Mouse (Mus musculus) kidney, postnatal 0 days (tissue): ENCODE measurements around the gene Gripap1. TPM values are rescaled to one million over a fixed set of nuclear protein-coding genes. Genes with fewer than 3 reads are reported as not detected.

Experiments
- ATAC-seq: fragments of 200-750 bp; cut with Nextera tagmentation; replicated peaks from 2 replicates; pipeline ENCODE4 v1.8.0; 2017; ENCODE audit warnings: low read depth, moderate number of reproducible peaks, moderate TSS enrichment, moderate library complexity; ENCODE audit not compliant: low FRiP score
- DNase-seq: peaks from one replicate; pipeline ENCODE4 v3.0.0-alpha.2; 2016; ENCODE audit warnings: low spot score
- H3K27ac ChIP-seq: fragments of 300-500 bp; sonication (generic); 2 replicates; pipeline ENCODE4 v1.5.1; 2014; ENCODE audit warnings: mild to moderate bottlenecking
- H3K27me3 ChIP-seq: fragments of 300-500 bp; sonication (generic); 2 replicates; pipeline ENCODE4 v1.6.1; 2014; ENCODE audit warnings: low read length, mixed read lengths; ENCODE audit not compliant: insufficient read depth
- H3K36me3 ChIP-seq: fragments of 300-500 bp; sonication (generic); 2 replicates; pipeline ENCODE4 v1.6.1; 2014; ENCODE audit warnings: low read length, mixed read lengths; ENCODE audit not compliant: insufficient read depth
- H3K4me1 ChIP-seq: fragments of 300-500 bp; sonication (generic); replicated peaks from 2 replicates; pipeline ENCODE4 v1.6.1; 2014; ENCODE audit warnings: antibody characterized with exemption, low read length, mixed read lengths; ENCODE audit not compliant: insufficient read depth
- H3K4me2 ChIP-seq: fragments of 300-500 bp; sonication (generic); 2 replicates; pipeline ENCODE4 v1.6.1; 2014; ENCODE audit warnings: mild to moderate bottlenecking, low read length, moderate library complexity, mixed read lengths
- H3K4me3 ChIP-seq: fragments of 300-500 bp; sonication (generic); replicated peaks from 2 replicates; pipeline ENCODE4 v1.5.1; 2014; ENCODE audit warnings: low read depth, low read length
- H3K9ac ChIP-seq: fragments of 300-500 bp; sonication (generic); 2 replicates; pipeline ENCODE4 v1.6.1; 2014; ENCODE audit warnings: low read depth, low read length
- H3K9me3 ChIP-seq: fragments of 300-500 bp; sonication (generic); replicated peaks from 2 replicates; pipeline ENCODE4 v1.6.1; 2016; ENCODE audit warnings: low read length, inconsistent platforms, mixed read lengths
- CTCF ChIP-seq: IDR thresholded peaks from 2 replicates; pipeline ENCODE4 v1.5.1; 2016; ENCODE audit warnings: antibody characterized with exemption, low read depth, mild to moderate bottlenecking, moderate library complexity
- WGBS: fragments of 180-500 bp; shearing (Covaris S2); extraction: QIAGEN DNeasy Blood & Tissue Kit; methylation state at CpG from one replicate; pipeline ENCODE4 v1.1.7; 2014; 5-methylcytosine and 5-hydroxymethylcytosine counted together
- polyA plus RNA-seq: library from polyadenylated mRNA; unstranded; fragments of >200 nt; fragmentation: Nextera tagmentation; extraction: Ambion mirVana; gene quantifications from 2 replicates; pipeline ENCODE4 v1.2.1, GENCODE M21; 2015

Gripap1 gene
- 29.6 and 30.1 TPM in 2 replicates for polyA plus RNA-seq

GRCm38 (mm10) chrX:7789542-7790136, at the start of gene Gripap1:
Gene Gripap1 (plus strand): TSS chrX:7789765.
- no peaks in the 10 kb centered on the region for H3K4me1 ChIP-seq
- peak within 1 kb of the TSS; percentile 14; the same call in 1 of the 2 replicates for H3K9ac ChIP-seq
- no peaks in the 10 kb centered on the region for H3K36me3 ChIP-seq
- DNase-seq (peak; percentile 90), ATAC-seq (peak; percentile 86)
- H3K4me2 ChIP-seq = peak within 1 kb of the TSS; percentile 59
- H3K27me3 ChIP-seq = no peaks in the 10 kb centered on the region
- H3K9me3 ChIP-seq = no peaks in the 10 kb centered on the region
- WGBS = 21% methylated on average over 24 of the region's 24 CpGs
- no peak within 1 kb of the TSS; the same call in 1 of the 2 replicates for H3K27ac ChIP-seq
- H3K4me3 ChIP-seq = peak within 1 kb of the TSS; percentile 37
- TF ChIP-seq CTCF = no peak

- Histone ChIP-seq H3K27ac (peak overlapping the region; percentile 77), H3K36me3 (0 out of 2 replicates have a peak, but pooled peaks cover 3% of the 10 kb centered on the region), H3K9ac (no peak overlapping the region), H3K27me3 (no peaks in the 10 kb centered on the region), H3K4me3 (no peak overlapping the region), H3K4me1 (no peaks in the 10 kb centered on the region), H3K9me3 (no peaks in the 10 kb centered on the region), H3K4me2 (peak overlapping the region; percentile 32; the same call in 1 of the 2 replicates)
- WGBS = 52% methylated on average over 10 of the region's 10 CpGs
- TF ChIP-seq CTCF = no peak
- peak; percentile 69; the same call in 1 of the 2 replicates for ATAC-seq
- DNase-seq = peak; percentile 44
These were observed 49.3 kb upstream of the Gripap1 start for GRCm38 (mm10) chrX:7740082-7740819.

GRCm38 (mm10) chrX:7741103-7741502, 48.5 kb upstream of the Gripap1 start:
- no peak overlapping the region for H3K9ac ChIP-seq
- H3K4me3 ChIP-seq = peak overlapping the region; percentile 18
- H3K4me2 ChIP-seq = peak overlapping the region; percentile 32; the same call in 1 of the 2 replicates
- H3K27ac ChIP-seq = peak overlapping the region; percentile 77
- no peak for DNase-seq
- no peaks in the 10 kb centered on the region for H3K27me3 ChIP-seq
- no peaks in the 10 kb centered on the region for H3K4me1 ChIP-seq
- ATAC-seq = no peak
- 0 out of 2 replicates have a peak, but pooled peaks cover 3% of the 10 kb centered on the region for H3K36me3 ChIP-seq
- H3K9me3 ChIP-seq = no peaks in the 10 kb centered on the region
- no peak for TF ChIP-seq CTCF
- WGBS = 77% methylated on average over 5 of the region's 5 CpGs

- Histone ChIP-seq H3K36me3 (no peaks in the 10 kb centered on the region), H3K4me3 (no peak overlapping the region), H3K9ac (no peak overlapping the region), H3K4me1 (no peaks in the 10 kb centered on the region), H3K27ac (no peak overlapping the region), H3K27me3 (no peaks in the 10 kb centered on the region), H3K9me3 (no peaks in the 10 kb centered on the region), H3K4me2 (no peak overlapping the region)
- DNase-seq (no peak), ATAC-seq (no peak)
- peak; percentile 42; the same call in 1 of the 2 replicates for TF ChIP-seq CTCF
- 66% methylated on average over 5 of the region's 5 CpGs for WGBS
These were observed 46.1 kb upstream of the Gripap1 start for GRCm38 (mm10) chrX:7743470-7743869.

- no peak for TF ChIP-seq CTCF
- Histone ChIP-seq H3K9me3 (no peaks in the 10 kb centered on the region), H3K36me3 (no peaks in the 10 kb centered on the region), H3K27ac (no peak overlapping the region), H3K9ac (no peak overlapping the region), H3K4me1 (no peaks in the 10 kb centered on the region), H3K4me3 (no peak overlapping the region), H3K4me2 (no peak overlapping the region), H3K27me3 (no peaks in the 10 kb centered on the region)
- DNase-seq (no peak), ATAC-seq (no peak)
- 47% methylated on average over 1 of the region's 1 CpGs for WGBS
These were observed 44.6 kb upstream of the Gripap1 start for GRCm38 (mm10) chrX:7744940-7745339.

- H3K27ac ChIP-seq = no peak overlapping the region
- H3K4me1 ChIP-seq = no peaks in the 10 kb centered on the region
- H3K4me3 ChIP-seq = no peak overlapping the region
- no peaks in the 10 kb centered on the region for H3K9me3 ChIP-seq
- DNase-seq = no peak
- no peak for ATAC-seq
- no peaks in the 10 kb centered on the region for H3K36me3 ChIP-seq
- TF ChIP-seq CTCF = no peak
- H3K27me3 ChIP-seq = no peaks in the 10 kb centered on the region
- WGBS = 89% methylated on average over 8 of the region's 8 CpGs
- H3K9ac ChIP-seq = no peak overlapping the region
- H3K4me2 ChIP-seq = no peak overlapping the region
These were observed 44.1 kb upstream of the Gripap1 start for GRCm38 (mm10) chrX:7745429-7745828.
